Mouse (Mus musculus): Measurements from ENCODE around the gene Polr1b. TPM values are rescaled to one million over a fixed set of nuclear protein-coding genes. Genes with fewer than 3 reads are reported as not detected.
A peak's percentile ranks its signal among the peaks of the same experiment; 100 is the strongest.

Gene Polr1b
- polyA plus RNA-seq, 1 experiment = 21.6 TPM

DNA sequence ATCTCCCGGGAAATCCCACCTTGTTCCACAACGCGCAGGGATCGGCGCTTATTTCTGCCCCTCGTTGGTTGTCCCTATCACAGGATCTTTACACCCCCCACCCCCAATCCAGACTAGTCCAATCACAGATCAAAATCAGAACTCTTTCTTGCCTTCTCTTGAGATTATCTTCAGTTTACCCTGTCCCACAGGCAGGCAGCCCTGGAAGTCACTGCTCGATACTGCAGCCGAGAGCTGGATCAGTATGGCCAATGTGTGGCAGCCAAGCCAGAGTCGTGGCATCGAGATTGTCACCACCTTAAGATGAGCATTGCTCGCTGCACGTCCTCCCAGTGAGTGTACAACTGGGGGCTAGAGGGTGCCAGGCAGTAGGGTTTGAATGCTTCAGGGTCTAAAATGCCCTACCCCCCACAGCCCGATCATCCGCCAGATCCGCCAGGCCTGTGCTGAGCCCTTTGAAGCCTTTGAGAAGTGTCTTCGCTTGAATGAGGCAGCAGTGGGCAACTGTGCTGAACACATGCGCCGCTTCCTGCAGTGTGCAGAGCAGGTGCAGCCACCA is 29.3 kb downstream of the Polr1b start:
- WGBS = 31% methylated on average over 18 of the region's 18 CpGs
- H3K4me1 ChIP-seq (ENCODE audit: control insufficient read depth, insufficient read depth, low read length) = peaks cover 6% of the 10 kb centered on the region; the same call in 1 of the 2 replicates
- peak overlapping the region; percentile 86 for H3K27ac ChIP-seq (ENCODE audit: control insufficient read depth, insufficient read depth, low read depth, low read length, poor library complexity)
- peak overlapping the region; percentile 76 for H3K4me3 ChIP-seq (replicated peaks; ENCODE audit: control insufficient read depth, low read depth, low read length)
- TF ChIP-seq POLR2A (IDR thresholded peaks at IDR 0.05; ENCODE audit: borderline replicate concordance, control insufficient read depth, low read depth, low read length) = no peak
- TF ChIP-seq CTCF (IDR thresholded peaks at IDR 0.05; ENCODE audit: control insufficient read depth, insufficient read depth, low read length) = no peak

DNA sequence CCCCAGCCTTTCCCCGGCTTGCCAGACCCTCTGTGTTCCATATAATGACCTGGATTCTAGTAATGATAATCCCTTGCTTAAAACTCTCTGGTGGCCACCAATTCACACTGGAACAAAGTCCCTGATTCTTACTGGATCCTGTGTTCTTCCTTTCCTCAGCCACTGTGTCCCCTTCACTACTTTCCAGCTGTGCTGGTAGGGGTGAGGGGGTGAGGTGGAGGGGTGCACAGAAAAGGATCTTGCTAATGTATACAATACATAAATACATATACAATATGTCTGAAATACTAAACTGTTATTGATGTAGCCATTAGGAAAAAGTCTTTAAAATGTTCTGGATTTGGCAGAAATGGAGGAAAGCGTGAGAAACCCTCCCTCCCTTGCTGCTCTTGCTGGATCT is 30.0 kb downstream of the Polr1b start:
- WGBS = 91% methylated on average over 2 of the region's 2 CpGs
- Histone ChIP-seq H3K27ac (ENCODE audit: control insufficient read depth, insufficient read depth, low read depth, low read length, poor library complexity) (no peak overlapping the region), H3K4me3 (replicated peaks; ENCODE audit: control insufficient read depth, low read depth, low read length) (peak overlapping the region; percentile 22), H3K4me1 (ENCODE audit: control insufficient read depth, insufficient read depth, low read length) (peaks cover 6% of the 10 kb centered on the region; the same call in 1 of the 2 replicates)
- TF ChIP-seq POLR2A (IDR thresholded peaks at IDR 0.05; ENCODE audit: borderline replicate concordance, control insufficient read depth, low read depth, low read length) (no peak), CTCF (IDR thresholded peaks at IDR 0.05; ENCODE audit: control insufficient read depth, insufficient read depth, low read length) (no peak)

DNA sequence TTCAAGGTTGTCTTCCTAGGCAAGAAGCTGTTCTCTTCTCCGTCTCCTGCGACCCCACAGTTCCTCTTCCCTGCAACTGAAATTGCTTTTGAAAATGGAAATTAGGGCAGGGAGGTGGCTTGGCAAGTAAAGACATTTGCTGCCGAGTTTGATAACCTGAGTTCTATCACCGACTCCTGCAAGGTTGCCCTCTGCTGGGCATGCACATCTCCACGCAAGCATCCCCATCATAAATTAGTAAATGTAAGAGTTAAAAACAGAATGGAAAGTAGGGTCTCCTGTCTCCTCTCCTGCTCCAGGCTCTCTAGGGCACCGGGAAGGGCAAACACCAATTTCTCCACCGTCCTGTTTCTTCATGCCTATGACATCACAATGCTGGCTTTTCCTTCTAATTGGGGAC is 31.4 kb downstream of the Polr1b start:
- no peak for TF ChIP-seq POLR2A (IDR thresholded peaks at IDR 0.05; ENCODE audit: borderline replicate concordance, control insufficient read depth, low read depth, low read length)
- no peak for TF ChIP-seq CTCF (IDR thresholded peaks at IDR 0.05; ENCODE audit: control insufficient read depth, insufficient read depth, low read length)
- Histone ChIP-seq H3K4me1 (ENCODE audit: control insufficient read depth, insufficient read depth, low read length) (peaks cover 6% of the 10 kb centered on the region; the same call in 1 of the 2 replicates), H3K4me3 (replicated peaks; ENCODE audit: control insufficient read depth, low read depth, low read length) (no peak overlapping the region), H3K27ac (ENCODE audit: control insufficient read depth, insufficient read depth, low read depth, low read length, poor library complexity) (no peak overlapping the region)
- 79% methylated on average over 7 of the region's 7 CpGs for WGBS

DNA sequence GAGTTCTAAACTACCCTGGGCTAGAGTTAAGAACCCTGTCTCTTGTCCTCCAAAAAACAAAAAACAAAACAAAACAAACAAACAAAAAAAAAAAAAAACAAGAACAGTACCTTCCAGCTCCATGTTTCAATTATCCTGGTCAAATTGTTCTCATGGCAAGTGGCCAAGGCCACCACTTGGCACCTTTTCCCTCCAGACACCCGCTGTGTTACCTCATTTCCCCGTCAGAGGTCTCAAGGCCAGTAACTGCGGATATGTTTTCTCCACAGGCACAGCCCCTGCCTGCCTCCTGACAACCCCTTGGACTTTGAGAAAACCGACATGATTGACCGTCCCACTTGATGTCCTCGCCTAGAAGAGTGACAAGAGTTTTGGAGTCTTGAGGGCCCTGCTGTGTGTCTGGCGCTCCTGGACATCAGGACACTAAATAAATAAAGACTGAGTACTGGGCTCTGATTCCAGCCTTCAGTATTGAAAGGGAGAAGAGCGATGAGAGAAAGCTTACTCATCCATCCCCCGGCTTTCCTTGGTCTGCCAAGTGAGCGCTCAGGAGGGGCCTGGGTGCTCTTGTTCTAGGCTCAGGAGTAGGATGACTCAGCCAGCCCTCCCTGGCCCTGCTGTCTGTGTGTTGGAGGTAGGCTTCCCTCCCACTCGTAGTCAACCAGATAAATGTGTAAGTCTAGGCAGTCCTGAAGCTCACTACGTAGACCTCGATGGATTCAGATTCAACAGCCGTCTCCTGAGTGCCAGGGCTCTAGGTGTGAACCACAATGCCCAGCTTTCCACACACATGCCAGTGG is 32.4 kb downstream of the Polr1b start:
- peaks cover 6% of the 10 kb centered on the region; the same call in 1 of the 2 replicates for H3K4me1 ChIP-seq (ENCODE audit: control insufficient read depth, insufficient read depth, low read length)
- WGBS = 90% methylated on average over 14 of the region's 14 CpGs
- H3K4me3 ChIP-seq (replicated peaks; ENCODE audit: control insufficient read depth, low read depth, low read length) = no peak overlapping the region
- no peak for TF ChIP-seq CTCF (IDR thresholded peaks at IDR 0.05; ENCODE audit: control insufficient read depth, insufficient read depth, low read length)
- no peak for TF ChIP-seq POLR2A (IDR thresholded peaks at IDR 0.05; ENCODE audit: borderline replicate concordance, control insufficient read depth, low read depth, low read length)
- no peak overlapping the region for H3K27ac ChIP-seq (ENCODE audit: control insufficient read depth, insufficient read depth, low read depth, low read length, poor library complexity)

DNA sequence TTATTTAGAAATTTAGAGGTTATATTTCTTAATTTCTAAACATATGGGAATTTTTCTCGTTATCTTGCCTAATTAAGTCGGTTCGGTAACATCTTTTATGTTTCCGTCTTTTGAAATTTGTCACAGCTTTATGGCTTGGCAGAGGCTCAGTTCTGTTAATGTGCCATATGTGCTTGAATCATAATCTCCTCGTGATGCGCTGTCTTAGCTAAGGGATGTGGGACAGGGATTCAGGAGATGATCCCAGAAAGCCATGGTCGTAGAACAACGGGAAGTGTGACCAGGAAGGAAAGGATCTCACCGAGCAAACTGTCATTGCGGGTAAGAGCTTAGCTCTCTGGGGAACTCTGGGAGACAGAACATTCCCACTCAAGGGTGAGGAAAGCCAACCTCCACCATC is 39.1 kb downstream of the Polr1b start:
- H3K27ac ChIP-seq (ENCODE audit: control insufficient read depth, insufficient read depth, low read depth, low read length, poor library complexity) = no peak overlapping the region
- no peak for TF ChIP-seq POLR2A (IDR thresholded peaks at IDR 0.05; ENCODE audit: borderline replicate concordance, control insufficient read depth, low read depth, low read length)
- TF ChIP-seq CTCF (IDR thresholded peaks at IDR 0.05; ENCODE audit: control insufficient read depth, insufficient read depth, low read length) = no peak
- no peaks in the 10 kb centered on the region; the same call in 1 of the 2 replicates for H3K4me1 ChIP-seq (ENCODE audit: control insufficient read depth, insufficient read depth, low read length)
- WGBS = 85% methylated on average over 10 of the region's 10 CpGs
- no peak overlapping the region for H3K4me3 ChIP-seq (replicated peaks; ENCODE audit: control insufficient read depth, low read depth, low read length)

DNA sequence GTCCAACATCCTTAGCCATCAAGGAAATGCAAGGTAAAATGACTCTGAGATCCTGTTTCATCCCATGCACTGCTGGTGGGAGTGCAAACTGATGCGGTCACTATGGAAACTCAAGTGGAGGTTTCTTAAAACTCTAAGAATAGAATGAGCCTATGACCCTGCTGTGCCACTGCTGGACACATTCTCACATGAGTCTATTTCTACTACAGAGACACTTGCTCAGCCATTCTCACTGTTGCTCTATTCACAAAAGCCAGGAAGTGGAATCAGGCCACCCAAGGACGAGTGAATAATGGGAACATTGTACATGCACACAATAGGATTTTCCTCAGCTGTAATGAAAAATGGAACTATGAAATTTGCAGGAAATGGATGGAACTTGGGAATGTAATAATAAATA is 48.0 kb downstream of the Polr1b start:
- no peak for TF ChIP-seq CTCF (IDR thresholded peaks at IDR 0.05; ENCODE audit: control insufficient read depth, insufficient read depth, low read length)
- TF ChIP-seq POLR2A (IDR thresholded peaks at IDR 0.05; ENCODE audit: borderline replicate concordance, control insufficient read depth, low read depth, low read length) = no peak
- Histone ChIP-seq H3K27ac (ENCODE audit: control insufficient read depth, insufficient read depth, low read depth, low read length, poor library complexity) (no peak overlapping the region), H3K4me3 (replicated peaks; ENCODE audit: control insufficient read depth, low read depth, low read length) (no peak overlapping the region), H3K4me1 (ENCODE audit: control insufficient read depth, insufficient read depth, low read length) (no peaks in the 10 kb centered on the region)
- 71% methylated on average over 2 of the region's 2 CpGs for WGBS

DNA sequence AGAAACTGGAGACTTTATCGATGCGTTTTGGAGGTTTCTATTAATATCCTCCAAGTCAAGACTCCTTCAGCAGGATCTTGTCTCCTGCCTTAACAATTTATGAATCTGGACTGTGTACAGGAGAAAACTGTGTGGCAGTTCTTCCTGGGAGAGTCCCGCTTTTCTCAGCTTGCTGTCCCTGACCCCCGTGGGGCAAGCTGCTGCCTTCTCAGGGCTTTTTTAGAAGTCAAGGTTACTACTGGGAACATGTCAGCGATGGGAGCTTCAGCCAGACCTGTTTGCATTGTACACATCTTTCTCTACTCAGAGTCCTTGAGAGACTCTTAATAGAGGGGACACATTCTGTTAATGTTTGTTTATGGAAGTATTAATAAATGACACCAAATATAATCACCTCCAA is 49.6 kb downstream of the Polr1b start:
- Histone ChIP-seq H3K27ac (ENCODE audit: control insufficient read depth, insufficient read depth, low read depth, low read length, poor library complexity) (no peak overlapping the region), H3K4me3 (replicated peaks; ENCODE audit: control insufficient read depth, low read depth, low read length) (no peak overlapping the region), H3K4me1 (ENCODE audit: control insufficient read depth, insufficient read depth, low read length) (no peaks in the 10 kb centered on the region)
- 88% methylated on average over 5 of the region's 5 CpGs for WGBS
- TF ChIP-seq POLR2A (IDR thresholded peaks at IDR 0.05; ENCODE audit: borderline replicate concordance, control insufficient read depth, low read depth, low read length) (no peak), CTCF (IDR thresholded peaks at IDR 0.05; ENCODE audit: control insufficient read depth, insufficient read depth, low read length) (no peak)

DNA sequence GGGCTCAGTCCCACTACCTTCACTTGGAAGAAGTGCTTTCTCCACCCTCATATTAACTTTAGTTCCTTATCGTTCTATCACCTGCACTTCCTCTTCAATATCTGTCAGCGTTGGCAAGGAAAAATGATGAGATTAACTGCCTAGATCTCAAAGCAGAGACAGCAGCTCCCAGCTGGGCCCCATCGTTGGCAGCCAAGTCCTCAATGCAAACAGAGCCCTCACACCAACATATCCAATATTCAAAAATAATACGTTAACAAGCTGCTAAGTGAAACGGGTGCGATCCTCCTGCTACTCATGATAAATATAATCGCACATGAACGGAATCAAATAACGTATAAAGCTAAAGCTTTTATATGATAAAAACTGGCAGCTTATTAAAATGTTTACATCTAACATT is 50.3 kb downstream of the Polr1b start:
- no peak for TF ChIP-seq CTCF (IDR thresholded peaks at IDR 0.05; ENCODE audit: control insufficient read depth, insufficient read depth, low read length)
- no peak for TF ChIP-seq POLR2A (IDR thresholded peaks at IDR 0.05; ENCODE audit: borderline replicate concordance, control insufficient read depth, low read depth, low read length)
- Histone ChIP-seq H3K4me3 (replicated peaks; ENCODE audit: control insufficient read depth, low read depth, low read length) (no peak overlapping the region), H3K27ac (ENCODE audit: control insufficient read depth, insufficient read depth, low read depth, low read length, poor library complexity) (no peak overlapping the region), H3K4me1 (ENCODE audit: control insufficient read depth, insufficient read depth, low read length) (no peaks in the 10 kb centered on the region)
- 50% methylated on average over 9 of the region's 9 CpGs for WGBS

All from bone marrow, adult 2 months (tissue).